Mouse (Mus musculus): ENCODE results near the gene Gstp3.
A peak's percentile ranks its signal among the peaks of the same experiment; 100 is the strongest.

Gene Gstp3

DNA sequence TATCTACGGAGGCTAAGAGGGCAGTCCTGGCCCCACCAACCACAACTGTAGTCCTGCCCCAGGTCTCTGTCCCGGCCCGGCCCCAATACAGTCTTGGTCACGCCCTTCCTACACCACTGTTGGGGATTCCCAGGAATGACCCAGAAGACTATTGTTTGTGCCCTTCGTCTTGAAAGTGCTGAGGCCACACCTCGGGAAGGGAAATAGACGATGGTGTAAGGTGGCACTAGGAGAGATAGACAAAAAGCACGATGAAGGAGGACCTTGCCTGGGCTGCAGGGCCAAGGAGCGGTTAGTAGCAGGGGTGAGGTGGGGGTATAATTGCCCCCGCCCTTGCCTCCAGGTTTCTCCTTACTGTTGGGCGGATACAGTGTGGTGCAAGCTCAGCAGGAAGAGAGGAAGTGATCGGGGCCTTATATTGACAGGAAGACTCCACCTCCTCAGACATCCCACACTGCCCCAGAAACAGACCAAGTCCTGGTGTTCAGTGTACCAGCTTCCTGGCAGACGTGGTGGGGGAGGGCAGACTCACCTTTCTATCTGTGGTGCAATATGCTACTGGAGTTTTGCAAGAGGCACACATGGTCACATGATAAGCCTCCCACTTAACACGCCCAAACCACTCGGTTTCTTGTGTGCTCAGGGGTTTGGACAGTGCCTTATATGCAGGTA lies at the start of gene Gstp3:
TSS of gene Gstp3 (minus strand) at position 501 of the 672 bp plus-strand sequence.
- DNase-seq = peak; percentile 85

DNA sequence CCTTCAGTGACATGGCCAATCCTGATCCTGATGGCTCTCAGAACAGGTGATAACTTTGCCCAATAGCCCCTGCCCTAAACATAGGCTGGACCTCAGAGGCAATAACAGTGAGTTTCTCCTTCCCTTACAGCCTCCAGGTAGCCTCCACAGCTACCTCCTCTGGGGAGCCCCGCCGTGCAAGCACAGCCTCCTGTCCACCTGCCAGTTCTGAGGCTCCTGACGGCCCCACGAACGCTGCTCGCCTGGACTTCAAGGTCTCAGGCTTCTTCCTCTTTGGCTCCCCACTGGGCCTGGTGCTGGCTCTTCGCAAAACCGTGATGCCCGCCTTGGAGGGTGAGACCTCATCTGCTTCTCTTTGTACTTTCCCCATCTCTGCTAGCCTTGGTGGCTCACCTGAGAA lies 49.2 kb upstream of the Gstp3 start:
- DNase-seq = peak; percentile 85

DNA sequence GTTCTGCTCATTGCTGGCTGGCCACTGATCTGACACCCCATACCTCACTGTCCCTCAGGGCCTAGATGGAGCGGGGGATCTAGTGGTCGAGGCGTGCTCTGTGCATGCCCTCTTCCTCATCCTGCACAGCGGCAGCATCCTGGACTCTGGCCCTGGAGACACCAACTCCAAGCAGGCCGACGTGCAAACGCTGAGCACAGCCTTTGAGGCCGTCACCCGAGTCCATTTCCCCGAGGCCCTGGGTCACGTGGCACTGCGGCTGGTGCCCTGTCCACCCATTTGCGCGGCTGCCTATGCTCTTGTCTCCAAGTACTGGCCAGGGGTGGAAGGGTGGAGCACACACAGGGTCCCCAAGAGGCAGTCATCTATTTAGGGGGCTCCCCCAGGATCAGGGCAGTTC lies 47.3 kb upstream of the Gstp3 start:
- no peak for DNase-seq

DNA sequence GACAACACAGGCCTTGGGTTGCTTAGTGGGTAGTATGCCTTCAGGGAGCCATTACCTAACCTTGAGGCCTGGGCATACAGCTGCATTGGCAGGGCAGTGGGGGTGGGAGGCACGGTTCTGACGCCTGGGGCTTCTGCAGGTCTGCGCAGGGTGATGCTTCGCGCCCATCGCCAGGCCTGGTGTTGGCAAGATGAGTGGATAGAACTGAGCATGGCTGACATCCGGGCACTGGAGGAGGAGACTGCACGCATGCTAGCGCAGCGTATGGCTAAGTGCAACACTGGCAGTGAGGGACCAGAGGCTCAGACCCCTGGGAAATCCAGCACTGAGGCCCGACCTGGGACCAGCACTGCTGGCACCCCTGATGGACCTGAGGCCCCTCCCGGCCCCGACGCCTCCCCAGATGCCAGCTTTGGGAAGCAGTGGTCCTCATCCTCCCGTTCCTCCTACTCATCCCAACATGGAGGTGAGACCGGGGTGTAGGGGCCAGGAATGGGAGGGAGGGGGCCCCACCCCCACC lies 45.4 kb upstream of the Gstp3 start:
- peak; percentile 90 for DNase-seq

DNA sequence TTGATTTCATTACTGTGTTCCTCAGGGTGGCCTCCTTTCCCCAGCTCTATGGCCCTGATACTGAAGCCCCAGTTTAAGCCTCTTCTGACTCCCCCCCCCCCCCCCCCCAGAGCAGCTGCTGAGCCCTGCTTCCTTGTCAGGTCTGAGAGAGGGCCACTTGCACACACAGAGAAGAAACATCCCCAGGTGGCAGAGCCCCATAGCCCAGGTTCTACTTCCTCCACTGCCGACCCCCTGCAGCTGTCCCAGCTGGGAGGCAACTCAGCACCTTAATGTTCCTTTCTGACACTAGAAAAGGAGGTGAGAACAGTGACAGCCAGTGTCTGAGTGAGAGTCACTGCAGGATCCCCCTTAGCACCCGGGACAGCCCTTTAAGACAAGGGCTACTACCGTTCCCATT lies 44.4 kb upstream of the Gstp3 start:
- peak; percentile 81 for DNase-seq

DNA sequence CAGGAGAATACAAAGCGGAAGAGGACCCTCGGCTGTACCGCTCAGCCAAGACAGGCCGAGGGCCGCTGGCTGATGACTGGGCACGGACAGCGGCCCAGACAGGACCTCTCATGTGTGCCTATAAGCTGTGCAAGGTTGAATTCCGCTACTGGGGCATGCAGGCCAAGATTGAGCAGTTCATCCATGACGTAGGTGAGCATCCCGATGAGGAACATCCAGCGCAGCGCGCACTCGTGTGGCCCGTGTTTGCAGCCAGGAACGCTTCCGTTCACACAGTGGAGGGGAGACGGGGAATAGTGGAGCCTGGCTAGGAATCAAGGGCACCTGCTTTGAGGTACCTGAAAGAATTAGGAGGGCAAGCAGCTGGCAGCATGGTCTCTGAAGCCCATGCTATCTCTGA lies 43.9 kb upstream of the Gstp3 start:
- peak; percentile 85 for DNase-seq

DNA sequence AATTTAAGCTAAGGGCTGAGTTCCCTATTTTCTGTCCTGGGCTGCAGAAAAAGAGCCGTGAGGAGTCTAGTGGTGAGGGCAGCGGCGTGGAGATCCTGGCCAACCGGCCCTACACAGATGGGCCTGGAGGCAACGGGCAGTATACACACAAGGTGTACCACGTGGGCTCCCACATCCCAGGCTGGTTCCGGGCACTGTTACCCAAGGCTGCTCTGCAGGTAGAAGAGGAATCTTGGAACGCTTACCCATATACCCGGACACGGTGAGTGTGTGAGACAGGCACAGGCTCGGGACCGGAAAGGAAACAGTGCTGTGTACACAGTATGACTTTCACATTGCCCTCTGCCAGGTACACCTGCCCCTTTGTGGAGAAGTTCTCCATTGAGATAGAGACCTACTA lies 43.3 kb upstream of the Gstp3 start:
- DNase-seq = peak; percentile 88

DNA sequence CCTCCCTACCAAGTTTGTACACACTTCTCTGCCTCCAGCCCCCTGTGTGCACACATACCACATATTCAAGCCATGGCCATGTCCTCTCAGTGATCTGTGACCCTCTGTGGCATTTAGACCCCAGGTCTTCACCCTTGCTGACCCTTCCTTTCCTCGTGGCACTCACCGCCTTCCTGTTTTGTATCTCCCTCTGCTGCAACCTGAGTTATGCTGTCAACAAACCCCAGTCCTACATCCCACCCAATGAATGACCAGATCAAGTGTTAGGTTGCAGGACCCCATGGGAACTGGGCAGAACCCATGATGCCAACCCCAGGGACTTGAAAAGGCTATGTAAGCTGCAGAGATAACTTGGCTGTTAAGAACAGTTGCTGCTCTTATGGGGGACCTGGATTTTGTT lies 42.7 kb upstream of the Gstp3 start:
- peak; percentile 88 for DNase-seq

DNA sequence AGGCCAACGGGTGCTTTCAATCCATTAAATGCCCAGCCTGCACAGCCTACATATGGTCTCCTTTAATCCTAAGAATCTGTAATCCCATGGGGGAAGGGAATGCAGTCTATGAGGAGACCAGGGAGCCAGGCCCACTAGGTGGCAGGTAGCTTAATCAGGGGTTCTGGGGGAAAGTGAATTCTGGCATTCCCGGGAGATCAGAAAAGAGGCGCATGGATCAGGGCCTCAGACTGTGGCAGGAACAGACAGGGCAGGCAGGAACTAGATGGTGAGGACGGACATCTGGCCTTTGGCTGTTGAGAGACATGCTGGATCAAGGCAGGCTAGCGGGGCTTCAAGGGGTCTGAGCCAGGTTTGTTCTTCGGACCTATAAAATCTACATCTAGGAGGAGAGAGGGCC lies 42.1 kb upstream of the Gstp3 start:
- DNase-seq = peak; percentile 90

DNA sequence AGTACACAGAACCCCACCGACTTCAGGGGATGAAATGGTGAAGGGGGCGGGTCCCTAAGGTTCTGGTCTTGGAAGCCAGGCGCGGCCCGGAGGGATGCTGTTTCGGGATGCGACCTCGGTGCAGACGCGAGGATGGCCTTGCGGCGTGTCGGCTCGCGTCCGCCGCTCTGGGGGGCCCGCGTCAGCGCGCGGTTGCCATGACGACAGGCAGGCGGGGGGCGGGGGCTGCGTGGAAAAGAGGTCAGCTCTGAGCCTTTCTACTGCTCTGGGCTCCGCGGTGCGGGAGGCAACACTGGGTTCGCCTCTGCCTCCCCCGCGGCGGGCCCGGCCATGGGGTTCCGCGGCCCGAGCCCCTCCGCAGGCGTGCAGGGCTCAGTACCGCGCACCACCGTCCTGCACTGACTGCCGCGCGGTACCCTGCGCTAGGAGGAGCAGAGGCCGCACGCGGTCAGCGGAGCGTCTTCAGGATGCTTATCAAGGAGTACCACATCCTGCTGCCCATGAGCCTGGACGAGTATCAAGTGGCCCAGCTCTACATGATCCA lies 41.4 kb upstream of the Gstp3 start:
- DNase-seq = peak; percentile 94

DNA sequence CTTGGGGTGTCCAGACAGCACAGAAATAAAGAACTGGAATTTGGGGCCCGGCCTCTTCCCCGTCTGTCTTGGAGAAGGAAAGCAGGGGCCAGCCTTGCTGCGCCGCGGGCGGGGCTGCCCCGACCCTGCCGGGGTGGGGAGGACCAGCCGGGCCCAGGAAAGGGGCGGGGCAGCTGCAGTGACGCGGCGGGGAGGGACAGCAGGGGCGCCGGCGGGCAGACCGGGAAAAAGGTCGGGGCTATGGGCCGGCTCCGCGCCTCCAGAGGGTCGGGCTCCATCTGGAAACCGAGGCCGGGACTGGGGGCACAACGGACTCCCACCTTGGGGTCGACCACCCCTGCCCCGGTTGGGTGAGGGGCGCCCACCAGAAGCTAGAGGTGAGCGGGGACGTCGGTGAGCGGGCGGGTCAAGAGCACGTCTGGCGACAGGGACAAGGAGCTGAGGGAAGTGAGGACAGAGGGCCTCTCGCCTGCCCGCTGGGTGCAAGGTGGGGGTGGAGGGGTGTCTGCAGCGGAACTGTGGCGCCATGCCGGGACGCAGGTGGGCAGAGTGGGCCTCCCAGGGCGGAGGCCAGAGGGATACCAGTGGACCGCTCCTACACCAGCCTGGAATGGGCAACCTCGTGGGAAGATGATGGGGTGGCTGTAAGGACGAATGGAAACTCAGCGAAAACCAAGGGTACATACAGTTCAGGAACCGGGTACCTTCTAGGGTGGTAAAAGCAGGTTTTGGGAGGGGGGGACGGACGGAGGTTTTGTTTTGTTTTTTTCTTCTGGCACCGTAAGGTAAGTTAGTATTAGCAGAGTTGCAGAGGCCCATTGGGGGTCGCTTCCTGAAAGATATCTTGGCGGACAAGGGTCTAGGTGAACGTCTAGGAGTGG lies 40.7 kb upstream of the Gstp3 start, which contains the start of gene Pitpnm1:
TSS of gene Pitpnm1 (plus strand) at position 162 of the 881 bp plus-strand sequence.
- peak; percentile 99 for DNase-seq

DNA sequence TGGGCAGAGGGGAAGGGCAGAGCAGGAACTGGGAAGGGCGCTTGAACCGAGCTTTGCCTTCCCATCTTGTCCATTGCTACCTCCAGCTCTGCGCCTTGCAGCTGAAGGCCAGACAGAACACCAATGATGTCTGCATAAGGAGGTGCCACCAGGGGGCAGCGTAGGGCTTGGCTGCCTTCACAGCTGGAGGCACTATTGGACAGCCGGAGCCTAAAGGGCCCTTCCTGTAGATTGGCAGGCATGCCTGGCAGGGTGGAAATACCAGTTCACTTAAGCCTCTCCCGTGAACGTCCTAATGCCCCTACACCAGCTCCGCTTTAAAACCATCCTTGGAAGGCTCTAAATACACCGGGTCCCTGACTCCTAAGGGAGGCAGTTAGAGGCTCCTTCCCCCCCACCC lies 39.7 kb upstream of the Gstp3 start:
- peak; percentile 99 for DNase-seq

DNA sequence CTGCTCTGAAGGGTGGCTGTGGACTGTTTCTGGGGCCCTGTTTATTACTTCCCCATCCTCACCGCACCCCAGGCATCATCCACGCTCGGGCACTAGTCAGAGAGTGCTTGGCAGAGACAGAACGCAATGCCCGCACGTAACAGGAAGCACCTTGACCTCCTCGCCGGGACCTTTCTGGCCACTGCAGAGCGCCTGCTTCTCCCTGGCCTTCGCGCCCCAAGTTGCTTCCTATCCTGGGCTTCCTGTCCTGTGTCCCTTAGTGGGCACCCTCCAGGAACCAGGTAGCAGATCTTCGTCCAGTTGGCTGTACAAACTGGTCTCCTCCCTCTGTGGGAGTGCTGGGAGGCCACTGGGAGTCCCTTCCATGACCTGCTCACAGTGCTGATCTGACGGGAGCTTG lies 39.1 kb upstream of the Gstp3 start:
- DNase-seq = peak; percentile 94

DNA sequence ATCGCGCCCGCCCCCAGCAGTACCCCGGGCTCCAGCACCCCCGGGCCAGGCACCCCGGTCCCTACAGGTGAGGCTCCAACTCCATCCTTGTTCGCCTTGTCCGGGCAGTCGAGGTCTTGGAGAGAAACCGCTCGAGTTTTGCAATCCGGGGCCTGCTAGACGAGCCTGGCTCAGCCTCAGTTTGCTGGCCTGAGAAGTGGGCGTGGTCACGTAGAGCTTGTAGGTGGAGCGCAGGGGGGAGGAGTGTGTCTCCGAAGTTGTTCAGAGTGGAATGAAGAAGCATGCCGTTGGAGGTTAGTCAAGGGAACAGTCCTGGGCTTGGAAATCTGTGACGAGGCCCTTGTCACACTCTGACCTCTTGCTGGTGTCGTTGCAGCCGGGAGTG lies 38.1 kb upstream of the Gstp3 start:
- DNase-seq = no peak

DNA sequence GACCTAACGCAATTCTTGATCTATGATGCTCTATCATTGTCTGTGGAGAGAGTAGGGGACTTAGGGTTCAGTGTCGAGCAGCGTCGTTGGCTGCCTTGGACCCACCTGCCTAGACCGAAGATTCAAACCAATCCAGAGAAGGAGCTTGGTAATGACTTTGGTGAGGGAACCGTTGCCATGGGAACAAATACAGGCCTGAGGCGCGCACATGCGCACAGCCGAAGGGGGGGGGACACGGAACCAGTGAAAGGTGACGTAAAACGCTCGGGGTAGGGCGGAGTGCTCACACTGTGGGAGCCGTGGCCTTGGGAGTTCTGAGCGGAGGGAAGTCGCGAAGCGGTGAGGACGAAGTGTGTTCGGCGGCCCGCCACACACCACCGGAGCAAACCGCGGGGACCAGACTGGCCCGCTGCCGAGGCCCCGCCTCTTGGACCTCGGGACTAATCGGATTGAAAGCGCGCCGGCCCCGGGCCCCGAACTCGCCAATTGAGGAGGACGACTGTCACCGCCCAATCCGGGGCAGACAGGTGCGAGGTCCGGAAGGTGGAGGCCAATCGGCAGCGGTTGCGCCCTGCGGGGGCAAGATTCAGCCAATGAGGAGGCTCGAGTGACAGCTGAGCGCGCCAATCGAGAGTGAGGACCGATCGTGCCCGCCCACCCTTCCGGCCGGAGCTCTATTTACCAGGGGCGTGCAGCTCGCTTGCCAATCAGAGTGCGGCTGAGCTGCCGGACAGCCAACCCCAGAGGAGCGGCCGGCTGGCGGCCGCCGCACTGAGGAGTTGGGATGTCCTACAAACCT lies 37.5 kb upstream of the Gstp3 start, which contains the start of gene Cdk2ap2:
TSS of gene Cdk2ap2 (plus strand) at position 541 of the 799 bp plus-strand sequence.
- peak; percentile 100 for DNase-seq

DNA sequence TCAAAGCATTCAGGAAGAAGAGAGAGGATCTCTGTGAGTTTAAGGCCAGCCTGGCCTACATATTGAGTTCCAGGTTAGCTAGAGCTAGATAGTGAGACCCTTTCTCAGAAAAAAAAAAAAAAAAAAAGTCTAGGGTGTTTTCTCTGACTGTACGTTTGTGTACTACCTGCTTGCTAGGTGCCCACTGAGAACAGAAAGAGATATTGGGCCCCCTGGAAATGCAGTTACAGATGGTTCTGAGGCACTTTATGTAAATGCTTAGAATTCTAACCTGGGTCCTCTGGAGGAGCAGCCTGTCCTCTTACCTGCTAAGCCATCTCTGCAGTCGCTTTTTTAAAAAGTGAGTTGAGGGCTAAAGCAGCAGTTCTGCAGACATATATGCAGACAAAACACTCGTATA lies 36.4 kb upstream of the Gstp3 start:
- no peak for DNase-seq

DNA sequence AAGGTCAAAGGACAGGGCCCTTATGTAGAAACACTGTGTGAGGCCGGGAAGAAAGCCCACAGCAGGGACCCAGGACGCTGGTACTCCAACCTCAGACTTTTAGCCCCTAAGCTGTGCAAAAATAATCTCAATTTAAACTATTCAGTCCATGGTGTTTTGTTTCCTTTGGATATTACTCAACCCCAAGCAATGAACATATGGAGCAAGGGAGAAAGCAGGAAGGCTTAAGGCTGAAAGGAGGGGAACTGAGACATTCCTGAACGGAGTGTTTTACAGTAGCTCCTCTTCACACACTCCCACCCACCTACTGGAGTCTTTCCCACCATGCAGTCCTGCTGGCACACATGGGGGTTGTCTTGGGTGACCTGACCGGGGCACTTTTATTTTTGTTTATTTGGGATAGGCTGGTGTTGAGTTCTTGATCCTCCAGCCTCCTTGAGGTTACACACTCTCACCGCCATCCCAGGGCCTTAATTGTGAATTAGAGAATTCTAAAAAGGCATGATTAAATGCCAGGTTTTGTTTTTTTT lies 35.5 kb upstream of the Gstp3 start:
- DNase-seq = no peak

DNA sequence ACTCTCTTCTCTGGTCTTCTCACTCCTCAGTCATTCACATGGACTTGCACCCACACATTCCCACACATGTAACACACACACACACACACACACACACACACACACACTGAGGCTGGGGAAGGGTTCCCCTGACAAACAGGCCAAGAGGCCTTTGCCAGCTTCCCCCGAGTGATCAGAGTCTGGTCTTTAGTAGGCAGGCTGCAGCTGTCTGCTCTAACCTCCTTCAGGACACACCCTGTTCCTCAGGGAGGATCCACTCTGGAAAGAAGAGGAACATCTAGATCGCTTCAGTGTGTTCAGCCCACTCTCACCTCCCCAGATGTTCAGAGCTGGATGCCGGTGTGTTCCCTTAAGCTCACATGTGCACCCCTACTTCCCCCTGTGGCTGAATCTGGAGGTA lies 35.0 kb upstream of the Gstp3 start:
- no peak for DNase-seq

DNA sequence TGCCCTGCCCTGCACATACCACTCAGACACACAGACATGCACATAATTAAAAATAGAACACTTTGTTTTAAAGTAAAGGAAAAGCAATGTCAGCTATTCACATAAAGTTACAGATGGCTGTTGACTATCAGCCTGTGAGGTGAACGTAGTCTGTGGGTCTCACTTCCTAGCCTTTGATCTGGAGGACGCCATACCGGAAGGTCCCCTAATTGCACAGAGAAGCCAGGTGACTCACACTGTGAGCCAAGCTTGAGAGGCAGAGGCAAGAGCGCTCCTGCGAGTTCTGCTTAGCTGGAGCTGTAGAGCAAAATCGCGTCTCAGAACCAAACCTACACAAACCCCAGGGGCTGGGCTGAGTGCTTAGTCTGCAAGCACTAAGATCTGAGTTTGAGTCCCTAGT lies 34.4 kb upstream of the Gstp3 start:
- no peak for DNase-seq

DNA sequence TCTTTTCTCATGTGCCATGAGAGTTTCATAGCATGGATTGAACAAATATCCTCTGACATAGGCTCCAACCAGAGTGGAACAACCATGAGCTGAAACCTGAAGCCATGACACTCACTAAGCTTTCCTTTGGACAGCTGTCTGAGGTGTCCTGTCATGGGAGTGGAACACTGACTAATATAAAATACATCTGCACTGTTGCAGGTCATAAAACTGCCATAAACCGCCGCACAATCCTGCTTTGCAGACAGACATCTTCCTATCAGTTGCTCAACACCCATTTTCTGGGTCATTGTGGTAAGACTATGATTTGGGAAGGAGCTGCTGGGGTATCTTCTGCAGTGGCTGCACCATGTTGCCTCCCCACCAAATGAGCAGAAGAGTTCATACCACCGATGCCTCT lies 33.4 kb upstream of the Gstp3 start:
- no peak for DNase-seq

DNA sequence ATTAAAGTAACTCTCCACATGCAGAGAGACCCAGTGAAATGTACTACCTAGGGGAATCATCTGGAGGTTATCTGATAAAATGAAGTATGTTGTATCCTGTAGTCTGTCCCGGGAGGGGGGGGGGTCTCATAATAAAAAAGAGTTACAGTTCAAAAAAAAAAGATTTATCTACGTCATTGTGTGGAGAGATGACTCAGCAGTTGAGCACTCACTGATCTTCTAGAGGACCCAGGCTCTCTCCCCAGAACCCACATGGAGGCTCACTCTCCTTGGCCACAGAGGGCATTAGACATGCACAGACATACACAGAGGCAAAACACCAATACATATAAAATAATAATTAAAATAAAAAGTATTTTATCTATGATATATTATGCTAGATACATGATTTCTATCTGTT lies 32.0 kb upstream of the Gstp3 start:
- DNase-seq = no peak

DNA sequence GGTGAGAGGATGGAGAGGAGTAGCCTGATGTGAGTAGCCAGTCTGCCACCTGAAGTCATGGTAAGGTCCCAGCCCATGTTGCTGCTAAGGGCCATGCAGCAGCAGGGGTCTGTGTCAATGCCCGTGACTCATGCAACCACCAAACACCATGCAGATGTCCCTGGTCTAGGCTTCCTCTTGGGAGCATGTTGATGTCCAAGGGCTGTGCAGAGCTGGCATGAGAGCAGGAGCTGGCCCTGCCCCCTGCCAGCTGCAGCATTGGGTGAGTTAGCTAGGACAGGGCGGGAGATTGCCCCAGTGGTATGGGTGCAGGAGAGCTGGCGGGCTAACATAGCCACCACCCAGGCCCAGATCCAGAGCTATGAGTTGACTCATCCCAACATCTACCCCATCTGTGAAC lies 31.1 kb upstream of the Gstp3 start:
- DNase-seq = no peak

DNA sequence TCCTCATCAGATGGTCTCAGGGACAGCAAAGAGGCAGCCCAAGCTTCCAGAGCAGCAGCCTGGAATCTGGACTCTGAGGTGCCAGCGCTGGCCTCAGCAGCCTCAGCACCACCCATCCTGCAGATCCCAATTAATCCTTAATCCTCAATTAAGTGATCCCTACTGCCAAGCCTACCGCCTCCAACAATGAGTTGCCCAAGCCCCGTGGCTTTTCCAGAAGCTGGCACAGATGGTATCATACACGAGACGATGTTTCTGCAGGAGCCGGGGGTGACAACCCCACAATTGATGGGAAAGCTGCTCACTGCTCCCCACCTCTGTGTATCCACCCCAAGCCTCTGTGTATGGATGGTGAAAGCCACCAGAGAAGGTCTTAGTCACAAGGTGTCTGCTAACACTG lies 29.8 kb upstream of the Gstp3 start:
- DNase-seq = no peak

Data from heart, adult 11 months (tissue).